Mouse (Mus musculus) fibroblast of lung, adult 2 months (primary cell): Measurements from ENCODE around the gene Olfr128.
"Not testable (repeated sequence)": the region's sequence is repeated elsewhere in the genome, so short reads cannot be mapped to it uniquely, and the experiment has no call there.

ENCODE experiments used
- DNase-seq: peaks from one replicate; pipeline ENCODE4 v3.0.0-alpha.2; 2011; ENCODE audit warnings: low read depth

The Olfr128 gene

GRCm38 (mm10) chr17:37920248-37920647, at the start of gene Olfr128:
Gene Olfr128, plus strand, starts transcription at chr17:37920548.
- DNase-seq: no peak

GRCm38 (mm10) chr17:37873830-37874229, 46.5 kb upstream of the Olfr128 start:
- DNase-seq: no peak

- DNase-seq: no peak
Observed at GRCm38 (mm10) chr17:37900137-37900536, 20.2 kb upstream of the Olfr128 start, which contains the start of gene Olfr127. Gene Olfr127, plus strand, starts transcription at chr17:37900437.

GRCm38 (mm10) chr17:37906821-37907220, 13.5 kb upstream of the Olfr128 start:
- DNase-seq: not testable (repeated sequence)

GRCm38 (mm10) chr17:37952979-37953378, 32.6 kb downstream of the Olfr128 start, which contains the start of gene Olfr761:
Gene Olfr761, minus strand, starts transcription at chr17:37953079.
- DNase-seq: no peak

- no peak for DNase-seq
Observed at GRCm38 (mm10) chr17:37973591-37973990, 53.2 kb downstream of the Olfr128 start.
